Mouse (Mus musculus) heart, embryonic 11.5 days (tissue): ENCODE measurements around the gene Tmem47. TPM values are rescaled to one million over a fixed set of nuclear protein-coding genes. Genes with fewer than 3 reads are reported as not detected.

Experiments used
- ATAC-seq: fragments of 200-750 bp; cut with Nextera tagmentation; replicated peaks from 2 replicates; pipeline ENCODE4 v1.8.0; 2017; ENCODE audit warnings: moderate library complexity; ENCODE audit not compliant: insufficient number of reproducible peaks, low FRiP score, low TSS enrichment
- H3K27ac ChIP-seq: fragments of 300-500 bp; sonication (generic); 2 replicates; pipeline ENCODE4 v1.5.1; 2014; ENCODE audit warnings: mild to moderate bottlenecking, low read depth, low read length
- H3K27me3 ChIP-seq: fragments of 300-500 bp; sonication (generic); 2 replicates; pipeline ENCODE4 v1.6.1; 2014; ENCODE audit warnings: mild to moderate bottlenecking, low read length, mixed read lengths; ENCODE audit not compliant: control insufficient read depth, insufficient read depth
- H3K36me3 ChIP-seq: fragments of 300-500 bp; sonication (generic); 2 replicates; pipeline ENCODE4 v1.6.1; 2014; ENCODE audit warnings: mild to moderate bottlenecking, low read length, moderate library complexity, mixed read lengths; ENCODE audit not compliant: control insufficient read depth, insufficient read depth
- H3K4me1 ChIP-seq: fragments of 300-500 bp; sonication (generic); 2 replicates; pipeline ENCODE4 v1.6.1; 2014; ENCODE audit warnings: low read length; ENCODE audit not compliant: control insufficient read depth, insufficient read depth
- H3K4me2 ChIP-seq: fragments of 300-500 bp; sonication (generic); 2 replicates; pipeline ENCODE4 v1.6.1; 2014; ENCODE audit warnings: mild to moderate bottlenecking, moderate library complexity
- H3K4me3 ChIP-seq: fragments of 300-500 bp; sonication (generic); 2 replicates; pipeline ENCODE4 v1.5.1; 2014; ENCODE audit warnings: low read depth, low read length
- H3K9ac ChIP-seq: fragments of 300-500 bp; sonication (generic); 2 replicates; pipeline ENCODE4 v1.6.1; 2014; ENCODE audit warnings: mild to moderate bottlenecking, low read depth, low read length, moderate library complexity
- H3K9me3 ChIP-seq: fragments of 300-500 bp; sonication (generic); replicated peaks from 2 replicates; pipeline ENCODE4 v1.6.1; 2016; ENCODE audit warnings: low read length; ENCODE audit not compliant: control insufficient read depth
- WGBS: fragments of 180-500 bp; shearing (Covaris S2); extraction: QIAGEN DNeasy Blood & Tissue Kit; methylation state at CpG from one replicate; pipeline ENCODE4 v1.1.7; 2014; ENCODE audit not compliant: insufficient replicate concordance; 5-methylcytosine and 5-hydroxymethylcytosine counted together
- polyA plus RNA-seq: library from polyadenylated mRNA; unstranded; fragments of >200 nt; fragmentation: Nextera tagmentation; extraction: Ambion mirVana; gene quantifications from 2 replicates; pipeline ENCODE4 v1.2.1, GENCODE M21; 2014

Gene Tmem47
- polyA plus RNA-seq, result 27.1 and 34.5 TPM in 2 replicates

- peak; percentile 92 for ATAC-seq
- H3K4me3 ChIP-seq, result peak within 1 kb of the TSS; percentile 64
- 3% methylated on average over 37 of the region's 39 CpGs for WGBS
- H3K27ac ChIP-seq, result peak within 1 kb of the TSS; percentile 79
- no peaks in the 10 kb centered on the region for H3K36me3 ChIP-seq
- H3K9ac ChIP-seq, result peak within 1 kb of the TSS; percentile 76
- peak within 1 kb of the TSS; percentile 60 for H3K4me2 ChIP-seq
- H3K27me3 ChIP-seq, result no peaks in the 10 kb centered on the region
- no peaks in the 10 kb centered on the region for H3K9me3 ChIP-seq
- no peaks in the 10 kb centered on the region for H3K4me1 ChIP-seq
Observed at GRCm38 (mm10) chrX:81070210-81070803, at the start of gene Tmem47. Tmem47 (plus strand) TSS chrX:81070698.

GRCm38 (mm10) chrX:81070804-81071461, 435 bp downstream of the Tmem47 start:
- H3K4me1 ChIP-seq, result no peaks in the 10 kb centered on the region
- H3K27me3 ChIP-seq, result no peaks in the 10 kb centered on the region
- no peaks in the 10 kb centered on the region for H3K9me3 ChIP-seq
- 5% methylated on average over 42 of the region's 45 CpGs for WGBS
- H3K4me2 ChIP-seq, result peak overlapping the region; percentile 60
- peak overlapping the region; percentile 76 for H3K9ac ChIP-seq
- peak; percentile 56 for ATAC-seq
- H3K27ac ChIP-seq, result peak overlapping the region; percentile 79
- peak overlapping the region; percentile 64 for H3K4me3 ChIP-seq
- no peaks in the 10 kb centered on the region for H3K36me3 ChIP-seq

- WGBS, result 10% methylated on average over 11 of the region's 14 CpGs
- H3K4me2 ChIP-seq, result peak overlapping the region; percentile 60
- no peaks in the 10 kb centered on the region for H3K4me1 ChIP-seq
- no peaks in the 10 kb centered on the region for H3K36me3 ChIP-seq
- ATAC-seq, result no peak
- H3K27me3 ChIP-seq, result no peaks in the 10 kb centered on the region
- H3K9ac ChIP-seq, result peak overlapping the region; percentile 76
- H3K27ac ChIP-seq, result peak overlapping the region; percentile 79
- H3K9me3 ChIP-seq, result no peaks in the 10 kb centered on the region
- peak overlapping the region; percentile 64 for H3K4me3 ChIP-seq
Observed at GRCm38 (mm10) chrX:81071746-81072640, 1.5 kb downstream of the Tmem47 start.

- no peaks in the 10 kb centered on the region for H3K4me1 ChIP-seq
- 0 out of 2 replicates have a peak overlapping the region, but pooled peaks have one; percentile 22 for H3K9ac ChIP-seq
- ATAC-seq, result no peak
- no peaks in the 10 kb centered on the region for H3K36me3 ChIP-seq
- peak overlapping the region; percentile 60 for H3K4me2 ChIP-seq
- WGBS, result 7% methylated on average over 2 of the region's 2 CpGs
- no peaks in the 10 kb centered on the region for H3K9me3 ChIP-seq
- H3K4me3 ChIP-seq, result peak overlapping the region; percentile 64
- H3K27me3 ChIP-seq, result no peaks in the 10 kb centered on the region
- no peak overlapping the region for H3K27ac ChIP-seq
Observed at GRCm38 (mm10) chrX:81072651-81073050, 2.2 kb downstream of the Tmem47 start.

GRCm38 (mm10) chrX:81073834-81074233, 3.3 kb downstream of the Tmem47 start:
- ATAC-seq, result no peak
- Histone ChIP-seq H3K9me3 (no peaks in the 10 kb centered on the region), H3K4me1 (no peaks in the 10 kb centered on the region), H3K27me3 (no peaks in the 10 kb centered on the region), H3K4me2 (peak overlapping the region; percentile 60), H3K36me3 (no peaks in the 10 kb centered on the region), H3K4me3 (no peak overlapping the region), H3K27ac (no peak overlapping the region), H3K9ac (no peak overlapping the region)
- WGBS, result 41% methylated on average over 4 of the region's 4 CpGs

- H3K36me3 ChIP-seq, result no peaks in the 10 kb centered on the region
- ATAC-seq, result no peak
- no peaks in the 10 kb centered on the region for H3K9me3 ChIP-seq
- no peak overlapping the region for H3K27ac ChIP-seq
- no peaks in the 10 kb centered on the region for H3K4me1 ChIP-seq
- no peak overlapping the region for H3K4me3 ChIP-seq
- no peak overlapping the region for H3K9ac ChIP-seq
- H3K4me2 ChIP-seq, result no peak overlapping the region
- H3K27me3 ChIP-seq, result no peaks in the 10 kb centered on the region
Observed at GRCm38 (mm10) chrX:81078522-81078921, 8.0 kb downstream of the Tmem47 start.

GRCm38 (mm10) chrX:81080996-81081395, 10.5 kb downstream of the Tmem47 start:
- no peaks in the 10 kb centered on the region for H3K27me3 ChIP-seq
- no peak overlapping the region for H3K27ac ChIP-seq
- no peaks in the 10 kb centered on the region for H3K4me1 ChIP-seq
- 55% methylated on average over 2 of the region's 2 CpGs for WGBS
- H3K4me2 ChIP-seq, result no peak overlapping the region
- H3K9ac ChIP-seq, result no peak overlapping the region
- H3K9me3 ChIP-seq, result no peaks in the 10 kb centered on the region
- ATAC-seq, result no peak
- no peak overlapping the region for H3K4me3 ChIP-seq
- no peaks in the 10 kb centered on the region for H3K36me3 ChIP-seq

GRCm38 (mm10) chrX:81085025-81085752, 14.7 kb downstream of the Tmem47 start:
- no peaks in the 10 kb centered on the region for H3K27me3 ChIP-seq
- no peak for ATAC-seq
- WGBS, result 69% methylated on average over 2 of the region's 2 CpGs
- H3K4me1 ChIP-seq, result no peaks in the 10 kb centered on the region
- no peak overlapping the region for H3K9ac ChIP-seq
- H3K9me3 ChIP-seq, result no peaks in the 10 kb centered on the region
- no peak overlapping the region for H3K4me2 ChIP-seq
- H3K36me3 ChIP-seq, result no peaks in the 10 kb centered on the region
- no peak overlapping the region for H3K4me3 ChIP-seq
- no peak overlapping the region for H3K27ac ChIP-seq
